Mouse (Mus musculus) activated CD4-positive, CD25-positive, alpha-beta regulatory T cell, adult 4 months (primary cell): ENCODE data around the gene Lrp5. TPM values are rescaled to one million over a fixed set of nuclear protein-coding genes. Genes with fewer than 3 reads are reported as not detected.
"Not testable (repeated sequence)": the region's sequence is repeated elsewhere in the genome, so short reads cannot be mapped to it uniquely, and the experiment has no call there.

Experiments used
- ATAC-seq: one replicate; pipeline ENCODE4 v1.8.0; 2017
- polyA plus RNA-seq, 2 experiments: library from polyadenylated mRNA; unstranded; fragments of 100-300 nt; shearing (Covaris generic); gene quantifications; one replicate each; pipeline ENCODE4 v1.2.1; 2017

Lrp5 gene
- polyA plus RNA-seq, 2 experiments from 2014 or later: 0.09 TPM; not detected in 1

- no peak for ATAC-seq
These were observed 8.6 kb upstream of the Lrp5 start for GRCm38 (mm10) chr19:3695006-3695405.

GRCm38 (mm10) chr19:3694476-3694875 lies 8.1 kb upstream of the Lrp5 start:
- ATAC-seq: no peak

- ATAC-seq: no peak
These were observed 6.2 kb upstream of the Lrp5 start for GRCm38 (mm10) chr19:3692414-3693145.

- no peak for ATAC-seq
These were observed 5.0 kb upstream of the Lrp5 start for GRCm38 (mm10) chr19:3691337-3691736.

DNA sequence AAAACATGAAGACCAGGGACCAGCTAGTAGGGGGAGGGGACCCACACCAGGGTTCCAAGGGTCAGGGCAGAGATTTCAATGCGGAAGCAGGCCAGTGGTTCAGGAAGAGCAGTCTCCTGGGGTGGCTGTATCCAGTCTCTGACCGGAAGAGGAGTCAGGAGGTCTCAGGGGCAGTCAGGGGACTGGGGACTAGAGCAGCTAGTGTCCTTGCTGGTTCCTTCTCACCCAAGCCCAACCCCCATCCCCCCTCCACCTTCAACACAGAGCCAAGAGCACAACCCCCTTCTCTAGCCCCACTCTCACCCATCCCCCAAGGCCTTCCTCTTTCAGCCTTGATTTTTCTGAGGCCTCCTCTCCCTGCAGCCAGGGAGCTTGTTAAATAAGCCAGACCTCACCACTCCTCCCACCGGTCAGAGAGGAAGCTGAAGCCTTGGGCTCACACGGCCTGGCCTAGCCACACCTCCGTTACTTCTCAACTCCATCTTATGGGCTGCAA lies 1.4 kb upstream of the Lrp5 start:
- ATAC-seq: no peak

- ATAC-seq: no peak
These were observed 651 bp downstream of the Lrp5 start for GRCm38 (mm10) chr19:3685611-3686214.

DNA sequence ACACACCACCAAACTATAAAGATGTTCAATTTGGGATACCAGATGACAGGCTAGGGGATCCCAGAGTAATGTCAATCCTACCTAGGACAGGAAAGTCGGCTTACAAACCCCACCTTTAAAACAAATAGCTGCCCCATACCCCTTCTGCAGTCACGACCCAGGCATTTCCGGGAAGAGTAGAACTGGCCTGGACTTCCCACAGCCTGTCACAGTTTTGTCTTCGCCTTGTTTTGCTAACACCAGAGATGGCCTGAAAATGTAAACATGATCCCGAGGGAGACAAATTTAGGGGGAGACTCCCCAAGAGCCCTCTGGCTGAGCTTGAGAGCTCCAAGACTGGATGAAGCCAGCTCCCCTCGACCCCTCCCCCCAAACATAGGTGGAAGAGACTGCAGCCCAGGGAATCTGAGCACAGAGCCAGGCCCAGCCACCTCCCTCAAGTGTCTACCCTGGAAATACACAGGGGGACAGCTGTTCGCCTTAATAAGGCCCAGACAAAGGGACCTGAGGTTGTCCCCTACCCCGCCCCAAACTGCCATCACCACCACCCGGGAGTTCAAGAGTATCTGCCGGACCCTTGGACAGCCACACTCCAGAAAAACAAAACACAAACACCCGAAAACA lies 1.3 kb downstream of the Lrp5 start:
- ATAC-seq: no peak

GRCm38 (mm10) chr19:3684414-3684813 lies 1.9 kb downstream of the Lrp5 start:
- ATAC-seq: no peak

- ATAC-seq: no peak
These were observed 4.9 kb downstream of the Lrp5 start for GRCm38 (mm10) chr19:3681310-3681934.

DNA sequence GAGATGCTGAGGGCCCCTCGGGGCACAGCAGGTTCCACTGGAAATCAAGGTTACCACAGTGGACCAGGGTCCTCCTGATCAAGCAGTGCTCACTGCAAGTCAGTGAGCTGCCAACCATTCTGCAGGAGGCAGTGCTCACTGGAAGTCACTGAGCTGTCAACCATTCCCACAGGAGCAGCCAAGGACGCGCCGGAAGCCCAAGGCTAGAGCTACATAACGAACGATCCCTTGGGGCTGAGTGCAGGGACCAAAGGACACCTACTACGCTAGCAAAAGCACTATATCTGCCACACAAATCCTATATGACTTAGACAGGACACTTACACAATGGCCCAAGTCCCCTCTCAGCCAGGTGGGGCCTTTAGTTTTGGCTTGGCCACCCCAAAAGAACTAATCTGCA lies 5.6 kb downstream of the Lrp5 start:
- ATAC-seq: no peak

GRCm38 (mm10) chr19:3674122-3674855 lies 12.1 kb downstream of the Lrp5 start:
- no peak for ATAC-seq

GRCm38 (mm10) chr19:3673149-3673548 lies 13.2 kb downstream of the Lrp5 start:
- ATAC-seq: no peak

DNA sequence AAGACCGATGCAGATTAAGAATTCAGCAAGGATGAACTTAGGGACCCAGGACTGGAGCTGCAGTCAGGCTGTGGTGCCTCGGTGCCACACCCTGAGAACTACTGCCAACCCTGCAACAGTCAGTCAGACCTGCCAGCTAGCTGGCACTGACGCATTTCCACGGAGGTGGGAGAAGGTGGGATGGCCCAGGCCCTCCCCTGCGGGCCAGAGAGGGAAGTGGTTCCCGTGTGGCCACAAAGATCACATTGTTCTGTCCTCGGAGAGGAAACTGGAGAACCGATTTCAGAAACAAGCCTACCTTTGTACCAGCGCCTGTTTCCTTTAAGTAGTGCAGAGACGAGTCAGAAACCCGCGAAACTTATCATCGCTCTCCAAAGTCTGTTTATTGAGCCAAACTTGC lies 17.3 kb downstream of the Lrp5 start:
- no peak for ATAC-seq

DNA sequence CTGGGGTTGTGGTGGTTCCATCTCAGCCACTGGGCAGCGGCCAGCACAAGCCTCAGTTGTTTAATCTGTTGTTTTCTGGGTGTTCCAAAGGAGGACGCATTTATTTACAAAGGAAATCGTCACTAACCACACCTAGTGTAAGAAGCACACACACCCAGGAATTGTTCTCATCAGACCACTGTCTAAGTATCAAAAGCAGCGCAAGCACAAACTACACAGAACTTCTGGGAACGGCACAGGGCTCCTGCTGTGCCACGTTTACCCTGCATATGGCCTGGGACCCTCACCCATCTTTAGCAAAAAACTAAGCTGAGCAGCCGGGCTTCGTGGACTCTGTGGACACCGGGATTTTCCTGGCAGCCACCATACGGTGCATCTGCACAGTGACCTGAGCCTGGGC lies 17.8 kb downstream of the Lrp5 start:
- no peak for ATAC-seq

DNA sequence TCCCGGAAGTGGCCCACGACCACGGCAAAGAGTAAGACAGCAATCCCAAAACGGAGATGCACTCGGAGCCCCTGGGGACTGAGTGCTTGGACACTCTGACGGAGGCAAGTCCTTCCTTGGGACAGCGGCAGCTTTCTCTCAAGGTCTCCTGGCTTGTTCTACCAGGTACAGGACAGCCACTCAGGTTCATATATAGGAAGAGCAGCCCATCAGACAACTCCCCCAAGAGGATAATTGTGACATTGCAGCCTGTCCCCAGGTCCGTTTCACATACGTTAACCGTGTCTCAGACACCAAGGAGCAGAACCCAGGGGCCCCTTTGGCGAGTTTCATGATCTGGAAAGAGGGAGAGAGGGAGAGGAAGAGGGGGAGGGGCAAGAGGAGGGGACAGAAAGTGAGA lies 18.4 kb downstream of the Lrp5 start:
- no peak for ATAC-seq

- ATAC-seq: no peak
These were observed 19.0 kb downstream of the Lrp5 start for GRCm38 (mm10) chr19:3667155-3667895.

- no peak for ATAC-seq
These were observed 19.7 kb downstream of the Lrp5 start for GRCm38 (mm10) chr19:3666632-3667031.

DNA sequence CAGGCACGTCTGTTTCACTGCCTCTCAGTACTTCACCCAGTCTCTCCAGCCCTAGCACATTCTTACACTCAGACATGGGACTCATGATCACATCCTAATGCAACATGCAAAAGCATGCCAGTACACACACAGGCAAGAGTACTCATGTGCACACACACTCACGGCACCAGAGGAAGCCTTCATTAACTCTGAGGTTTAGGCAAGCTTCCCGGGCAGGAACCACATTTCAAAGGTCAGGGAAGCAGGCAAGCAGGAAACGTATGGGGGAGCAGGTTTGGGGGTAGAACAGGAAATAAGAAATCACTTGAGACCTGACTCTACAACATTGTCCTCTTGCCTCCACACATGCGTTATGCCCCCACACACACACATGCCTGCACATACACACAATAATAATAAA lies 20.9 kb downstream of the Lrp5 start:
- no peak for ATAC-seq

- no peak for ATAC-seq
These were observed 28.4 kb downstream of the Lrp5 start for GRCm38 (mm10) chr19:3657947-3658346.

GRCm38 (mm10) chr19:3657065-3657464 lies 29.3 kb downstream of the Lrp5 start:
- ATAC-seq: not testable (repeated sequence)

GRCm38 (mm10) chr19:3656144-3656543 lies 30.2 kb downstream of the Lrp5 start:
- no peak for ATAC-seq

GRCm38 (mm10) chr19:3654940-3655339 lies 31.4 kb downstream of the Lrp5 start:
- ATAC-seq: no peak
